Mouse (Mus musculus) ES-E14 (cell line): ENCODE measurements around the gene Bbs7.

Source experiments
- CHD2 ChIP-seq: IDR thresholded peaks from 2 replicates; pipeline ENCODE4 v1.6.1; 2014; ENCODE audit warnings: mild to moderate bottlenecking, low read depth, low read length, inconsistent platforms
- MAFK ChIP-seq: IDR thresholded peaks from 2 replicates; pipeline ENCODE4 v1.6.1; 2014; ENCODE audit warnings: mild to moderate bottlenecking, low read depth, low read length, inconsistent platforms; ENCODE audit not compliant: insufficient read depth
- ZNF384 ChIP-seq: IDR thresholded peaks from 2 replicates; pipeline ENCODE4 v1.6.1; 2012; ENCODE audit warnings: low read depth, low read length, inconsistent platforms

DNA sequence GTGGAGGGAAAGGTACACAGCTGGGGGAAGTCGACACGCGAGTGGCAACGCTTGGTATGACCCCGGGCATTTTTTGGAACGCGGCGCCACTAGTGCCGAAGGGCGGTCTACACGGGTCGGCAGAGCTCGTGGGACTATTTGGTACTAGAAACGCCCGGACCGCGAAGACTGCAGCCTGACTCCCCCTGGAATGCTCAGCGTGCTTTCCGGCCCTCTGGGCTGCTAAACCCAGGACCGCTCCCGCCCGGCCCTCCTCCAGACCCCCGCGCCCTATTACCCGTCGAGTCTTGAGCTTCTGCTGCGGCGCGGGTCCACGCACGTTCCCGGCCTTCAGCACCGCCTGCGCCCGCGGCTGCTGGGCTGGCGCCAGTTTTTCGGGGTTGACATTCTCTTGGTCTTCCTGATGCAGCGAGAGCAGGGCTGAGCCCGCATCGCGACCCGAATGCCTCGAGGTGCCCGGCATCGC lies 41.9 kb downstream of the Bbs7 start:
- TF ChIP-seq MAFK = no peak
- TF ChIP-seq ZNF384 = no peak
- TF ChIP-seq CHD2 = no peak
